Mouse (Mus musculus) urinary bladder, adult 18-20 months (tissue): ENCODE measurements at regions not wholly inside any gene's neighbourhood (a gene's known extent, or its start where the extent isn't known, plus 50 kb on each side); places are given as distances from the start of the nearest gene placed in this dataset.

ENCODE experiments used
- DNase-seq, 2 experiments: peaks; one replicate each; pipeline ENCODE4 v3.0.0; 2022; ENCODE audit warnings: low spot score in 2 of 2, mixed read lengths in 2 of 2

GRCm38 (mm10) chr12:107372254-107372653 is 116.2 kb upstream of the 3110018I06Rik start:
- no peak for DNase-seq

GRCm38 (mm10) chr12:107392050-107392795 is 96.2 kb upstream of the 3110018I06Rik start:
- no peak for DNase-seq

GRCm38 (mm10) chr12:107394467-107394866 is 94.0 kb upstream of the 3110018I06Rik start:
- peak in 1 of 2 experiments; percentile 4 for DNase-seq

- no peak for DNase-seq
Measured at GRCm38 (mm10) chr12:107404821-107405220, 83.6 kb upstream of the 3110018I06Rik start.

GRCm38 (mm10) chr12:107423923-107424322 is 64.5 kb upstream of the 3110018I06Rik start:
- DNase-seq, result no peak

- DNase-seq, result no peak
Measured at GRCm38 (mm10) chr12:107438506-107438905, 49.9 kb upstream of the 3110018I06Rik start.
